Mouse (Mus musculus): ENCODE results near the gene Pecam1. TPM values are rescaled to one million over a fixed set of nuclear protein-coding genes. Genes with fewer than 3 reads are reported as not detected.
A peak's percentile ranks its signal among the peaks of the same experiment; 100 is the strongest.
"Not testable (repeated sequence)": the region's sequence is repeated elsewhere in the genome, so short reads cannot be mapped to it uniquely, and the experiment has no call there.

Gene Pecam1
- polyA plus RNA-seq, 1 experiment from 2014 or later: 25.5 TPM

GRCm38 (mm10) chr11:106782271-106782670 lies 31.8 kb upstream of the Pecam1 start:
- not testable (repeated sequence) for H3K27ac ChIP-seq; H3K9me3 ChIP-seq; H3K4me2 ChIP-seq (replicated peaks); H3K4me3 ChIP-seq; ATAC-seq (ENCODE audit: low FRiP score, low read depth); H3K9ac ChIP-seq; H3K27me3 ChIP-seq (replicated peaks)
- WGBS: 90% methylated on average over 7 of the region's 7 CpGs
- Histone ChIP-seq H3K4me1 (peaks cover 13% of the 10 kb centered on the region), H3K36me3 (peaks cover 56% of the 10 kb centered on the region)

- no peak overlapping the region for H3K4me2 ChIP-seq (replicated peaks)
- H3K27me3 ChIP-seq (replicated peaks): no peaks in the 10 kb centered on the region
- WGBS: 79% methylated on average over 6 of the region's 6 CpGs
- peaks cover 6% of the 10 kb centered on the region for H3K4me1 ChIP-seq
- H3K9ac ChIP-seq: no peak overlapping the region
- H3K27ac ChIP-seq: no peak overlapping the region
- H3K4me3 ChIP-seq: no peak overlapping the region
- ATAC-seq (ENCODE audit: low FRiP score, low read depth): no peak
- no peaks in the 10 kb centered on the region for H3K9me3 ChIP-seq
- peaks cover 51% of the 10 kb centered on the region for H3K36me3 ChIP-seq
These were observed 30.3 kb upstream of the Pecam1 start for GRCm38 (mm10) chr11:106780590-106781220.

- Histone ChIP-seq H3K9ac (no peak overlapping the region), H3K4me1 (0 out of 2 replicates have a peak, but pooled peaks cover 2% of the 10 kb centered on the region), H3K27me3 (replicated peaks) (no peaks in the 10 kb centered on the region), H3K4me3 (no peak overlapping the region), H3K4me2 (replicated peaks) (peak overlapping the region; percentile 86), H3K36me3 (peaks cover 51% of the 10 kb centered on the region), H3K9me3 (no peaks in the 10 kb centered on the region), H3K27ac (0 out of 2 replicates have a peak overlapping the region, but pooled peaks have one; percentile 86)
- no peak for ATAC-seq (ENCODE audit: low FRiP score, low read depth)
- 74% methylated on average over 4 of the region's 4 CpGs for WGBS
These were observed 29.6 kb upstream of the Pecam1 start for GRCm38 (mm10) chr11:106780089-106780425.

GRCm38 (mm10) chr11:106779388-106780088 lies 29.1 kb upstream of the Pecam1 start, which contains the start of gene Polg2:
Polg2 (minus strand) TSS chr11:106779537.
- Histone ChIP-seq H3K36me3 (peaks cover 51% of the 10 kb centered on the region), H3K27ac (peak within 1 kb of the TSS; percentile 86)
- WGBS: 2% methylated on average over 30 of the region's 30 CpGs

GRCm38 (mm10) chr11:106778589-106779387 lies 28.4 kb upstream of the Pecam1 start:
- Histone ChIP-seq H3K27me3 (replicated peaks) (no peaks in the 10 kb centered on the region), H3K9me3 (no peaks in the 10 kb centered on the region), H3K4me3 (peak overlapping the region; percentile 77), H3K9ac (peak overlapping the region; percentile 88), H3K27ac (peak overlapping the region; percentile 86), H3K4me1 (0 out of 2 replicates have a peak, but pooled peaks cover 2% of the 10 kb centered on the region), H3K36me3 (peaks cover 51% of the 10 kb centered on the region), H3K4me2 (replicated peaks) (peak overlapping the region; percentile 86)
- ATAC-seq (ENCODE audit: low FRiP score, low read depth): no peak; the same call in none of the 2 replicates
- 3% methylated on average over 39 of the region's 39 CpGs for WGBS

More at GRCm38 (mm10) chr11:106779388-106780088, 29.1 kb upstream of the Pecam1 start, which contains the start of gene Polg2:
- ATAC-seq (ENCODE audit: low FRiP score, low read depth): peak; percentile 100
- Histone ChIP-seq H3K4me3 (peak within 1 kb of the TSS; percentile 77), H3K4me1 (0 out of 2 replicates have a peak, but pooled peaks cover 2% of the 10 kb centered on the region), H3K4me2 (replicated peaks) (peak within 1 kb of the TSS; percentile 86), H3K9me3 (no peaks in the 10 kb centered on the region), H3K27me3 (replicated peaks) (no peaks in the 10 kb centered on the region), H3K9ac (peak within 1 kb of the TSS; percentile 88)

- whole genome bisulfite sequencing: 93% methylated on average over 7 of the region's 7 CpGs
- no peaks in the 10 kb centered on the region for H3K27me3 ChIP-seq (replicated peaks)
- 0 out of 2 replicates have a peak, but pooled peaks cover 2% of the 10 kb centered on the region for H3K4me1 ChIP-seq
- no peak for ATAC-seq (ENCODE audit: low FRiP score, low read depth)
- no peak overlapping the region for H3K27ac ChIP-seq
- H3K9me3 ChIP-seq: no peaks in the 10 kb centered on the region
- no peak overlapping the region for H3K9ac ChIP-seq
- no peak overlapping the region for H3K4me3 ChIP-seq
- H3K36me3 ChIP-seq: peaks cover 51% of the 10 kb centered on the region
- no peak overlapping the region for H3K4me2 ChIP-seq (replicated peaks)
These were observed 27.7 kb upstream of the Pecam1 start for GRCm38 (mm10) chr11:106778132-106778531.

GRCm38 (mm10) chr11:106777395-106777794 lies 27.0 kb upstream of the Pecam1 start:
- no peaks in the 10 kb centered on the region for H3K27me3 ChIP-seq (replicated peaks)

GRCm38 (mm10) chr11:106776960-106777359 lies 26.5 kb upstream of the Pecam1 start:
- ATAC-seq (ENCODE audit: low FRiP score, low read depth): no peak
- 97% methylated on average over 4 of the region's 4 CpGs for WGBS
- no peak overlapping the region for H3K27ac ChIP-seq
- no peaks in the 10 kb centered on the region for H3K4me1 ChIP-seq
- no peak overlapping the region for H3K4me2 ChIP-seq (replicated peaks)
- H3K36me3 ChIP-seq: peaks cover 51% of the 10 kb centered on the region
- H3K27me3 ChIP-seq (replicated peaks): no peaks in the 10 kb centered on the region
- no peaks in the 10 kb centered on the region for H3K9me3 ChIP-seq
- H3K9ac ChIP-seq: no peak overlapping the region
- H3K4me3 ChIP-seq: no peak overlapping the region

More at GRCm38 (mm10) chr11:106777395-106777794, 27.0 kb upstream of the Pecam1 start:
- H3K36me3 ChIP-seq: peaks cover 51% of the 10 kb centered on the region
- H3K27ac ChIP-seq: no peak overlapping the region
- no peaks in the 10 kb centered on the region for H3K4me1 ChIP-seq
- no peak overlapping the region for H3K9ac ChIP-seq
- WGBS: 91% methylated on average over 3 of the region's 3 CpGs
- H3K4me2 ChIP-seq (replicated peaks): no peak overlapping the region
- ATAC-seq (ENCODE audit: low FRiP score, low read depth): no peak
- no peak overlapping the region for H3K4me3 ChIP-seq
- H3K9me3 ChIP-seq: no peaks in the 10 kb centered on the region

- H3K9ac ChIP-seq: no peak overlapping the region
- H3K9me3 ChIP-seq: 0 out of 2 replicates have a peak, but pooled peaks cover 5% of the 10 kb centered on the region
- H3K4me1 ChIP-seq: no peaks in the 10 kb centered on the region
- WGBS: 90% methylated on average over 9 of the region's 9 CpGs
- H3K27ac ChIP-seq: no peak overlapping the region
- no peak overlapping the region for H3K4me3 ChIP-seq
- H3K36me3 ChIP-seq: peaks cover 69% of the 10 kb centered on the region
- no peaks in the 10 kb centered on the region for H3K27me3 ChIP-seq (replicated peaks)
- no peak for ATAC-seq (ENCODE audit: low FRiP score, low read depth)
- H3K4me2 ChIP-seq (replicated peaks): no peak overlapping the region
These were observed 22.6 kb upstream of the Pecam1 start for GRCm38 (mm10) chr11:106773061-106773460.

- Histone ChIP-seq H3K27ac (no peak overlapping the region), H3K9me3 (peaks cover 10% of the 10 kb centered on the region; the same call in 1 of the 2 replicates), H3K4me1 (no peaks in the 10 kb centered on the region), H3K9ac (no peak overlapping the region), H3K36me3 (peaks cover 88% of the 10 kb centered on the region), H3K4me2 (replicated peaks) (no peak overlapping the region), H3K27me3 (replicated peaks) (no peaks in the 10 kb centered on the region), H3K4me3 (no peak overlapping the region)
- WGBS: 97% methylated on average over 9 of the region's 9 CpGs
- ATAC-seq (ENCODE audit: low FRiP score, low read depth): no peak
These were observed 20.0 kb upstream of the Pecam1 start for GRCm38 (mm10) chr11:106770195-106770974.

- Histone ChIP-seq H3K9me3 (peaks cover 10% of the 10 kb centered on the region; the same call in 1 of the 2 replicates), H3K4me3 (no peak overlapping the region), H3K4me2 (replicated peaks) (no peak overlapping the region), H3K27me3 (replicated peaks) (no peaks in the 10 kb centered on the region), H3K36me3 (peaks cover 62% of the 10 kb centered on the region), H3K9ac (no peak overlapping the region), H3K4me1 (peaks cover 1% of the 10 kb centered on the region; the same call in 1 of the 2 replicates), H3K27ac (no peak overlapping the region)
- no peak for ATAC-seq (ENCODE audit: low FRiP score, low read depth)
- 91% methylated on average over 4 of the region's 4 CpGs for WGBS
These were observed 17.1 kb upstream of the Pecam1 start for GRCm38 (mm10) chr11:106767516-106767915.

All from neural tube, embryonic 12.5 days (tissue).